In the genomic region with DNA sequence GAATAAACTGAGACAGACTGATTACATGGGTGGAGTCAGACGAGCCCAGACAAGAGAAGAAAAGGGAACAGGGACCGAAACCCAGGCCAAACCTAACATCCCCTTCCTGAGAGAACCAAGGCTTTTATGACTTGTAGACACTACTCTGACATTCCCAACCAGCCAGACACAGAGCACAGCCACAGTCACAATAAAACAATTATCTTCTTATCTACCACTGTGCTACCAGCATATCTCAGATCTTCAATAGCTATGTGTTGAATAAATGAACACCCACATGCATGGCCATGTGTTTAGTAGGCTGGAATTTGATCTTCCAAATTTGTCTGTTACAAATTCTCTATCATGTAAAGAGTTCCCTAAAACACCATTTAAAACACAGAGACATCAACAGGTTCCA, we compare ENCODE assay signal across 24 mouse cellular contexts.
"Had no signal": no experiment of that assay in that cellular context is flagged by ENCODE, and none has a peak within 500 bp of the region (broad histone marks: within the 10 kb centered on the region; RNA-seq: fewer than 3 reads in every experiment).

No protein-coding gene starts in this region.

- H3K9me3 ChIP-seq: heart, embryonic 15.5 days; hindbrain, embryonic 13.5 days; hindbrain, embryonic 15.5 days; limb, embryonic 10.5 days; limb, embryonic 12.5 days; liver, embryonic 13.5 days; liver, embryonic 15.5 days had no signal

- H3K9ac ChIP-seq: heart, embryonic 15.5 days; hindbrain, embryonic 13.5 days; hindbrain, embryonic 15.5 days; limb, embryonic 12.5 days; liver, embryonic 13.5 days; liver, embryonic 15.5 days; liver, postnatal 0 days had no signal

- H3K36me3 ChIP-seq: heart, embryonic 15.5 days; hindbrain, embryonic 13.5 days; hindbrain, embryonic 15.5 days; limb, embryonic 10.5 days; limb, embryonic 12.5 days; liver, embryonic 13.5 days; liver, embryonic 15.5 days had no signal

- H3K4me1 ChIP-seq: heart, embryonic 15.5 days; hindbrain, embryonic 13.5 days; hindbrain, embryonic 15.5 days; limb, embryonic 10.5 days; limb, embryonic 12.5 days; liver, embryonic 13.5 days; liver, embryonic 15.5 days had no signal

- H3K27me3 ChIP-seq: heart, embryonic 15.5 days; hindbrain, embryonic 13.5 days; hindbrain, embryonic 15.5 days; limb, embryonic 12.5 days; liver, embryonic 13.5 days; liver, embryonic 15.5 days had no signal

- H3K4me3 ChIP-seq: heart, adult 2 months; heart, embryonic 15.5 days; hindbrain, embryonic 13.5 days; hindbrain, embryonic 15.5 days; layer of hippocampus, adult 2 months; left cerebral cortex, adult 2 months; limb, embryonic 10.5 days; limb, embryonic 12.5 days; liver, embryonic 13.5 days; liver, embryonic 15.5 days had no signal

- H3K4me2 ChIP-seq: heart, embryonic 11.5 days; heart, embryonic 15.5 days; hindbrain, embryonic 13.5 days; hindbrain, embryonic 15.5 days; limb, embryonic 12.5 days; liver, embryonic 11.5 days; liver, embryonic 13.5 days; liver, embryonic 15.5 days had no signal

- DNase-seq: gastrocnemius, postnatal 14 days; gastrocnemius, postnatal 36 days; heart, adult 11 months; heart, adult 2 months; heart, postnatal 10 days; kidney, adult 18-20 months; kidney, adult 8-10 months; kidney, postnatal 10 days; kidney, postnatal 25 days; kidney, postnatal 4 days; liver; liver, embryonic 13.5 days; liver, postnatal 0 days had no signal

- H3K27ac ChIP-seq: heart, adult 2 months; heart, embryonic 15.5 days; hindbrain, embryonic 13.5 days; hindbrain, embryonic 15.5 days; hindbrain, postnatal 0 days; layer of hippocampus, adult 2 months; left cerebral cortex, adult 2 months; limb, embryonic 10.5 days; limb, embryonic 12.5 days; liver, embryonic 13.5 days; liver, embryonic 15.5 days had no signal

- ATAC-seq: hindbrain, postnatal 0 days; liver, postnatal 0 days had no signal
